7 mouse cellular contexts compared by ENCODE assay signal in the genomic region with DNA sequence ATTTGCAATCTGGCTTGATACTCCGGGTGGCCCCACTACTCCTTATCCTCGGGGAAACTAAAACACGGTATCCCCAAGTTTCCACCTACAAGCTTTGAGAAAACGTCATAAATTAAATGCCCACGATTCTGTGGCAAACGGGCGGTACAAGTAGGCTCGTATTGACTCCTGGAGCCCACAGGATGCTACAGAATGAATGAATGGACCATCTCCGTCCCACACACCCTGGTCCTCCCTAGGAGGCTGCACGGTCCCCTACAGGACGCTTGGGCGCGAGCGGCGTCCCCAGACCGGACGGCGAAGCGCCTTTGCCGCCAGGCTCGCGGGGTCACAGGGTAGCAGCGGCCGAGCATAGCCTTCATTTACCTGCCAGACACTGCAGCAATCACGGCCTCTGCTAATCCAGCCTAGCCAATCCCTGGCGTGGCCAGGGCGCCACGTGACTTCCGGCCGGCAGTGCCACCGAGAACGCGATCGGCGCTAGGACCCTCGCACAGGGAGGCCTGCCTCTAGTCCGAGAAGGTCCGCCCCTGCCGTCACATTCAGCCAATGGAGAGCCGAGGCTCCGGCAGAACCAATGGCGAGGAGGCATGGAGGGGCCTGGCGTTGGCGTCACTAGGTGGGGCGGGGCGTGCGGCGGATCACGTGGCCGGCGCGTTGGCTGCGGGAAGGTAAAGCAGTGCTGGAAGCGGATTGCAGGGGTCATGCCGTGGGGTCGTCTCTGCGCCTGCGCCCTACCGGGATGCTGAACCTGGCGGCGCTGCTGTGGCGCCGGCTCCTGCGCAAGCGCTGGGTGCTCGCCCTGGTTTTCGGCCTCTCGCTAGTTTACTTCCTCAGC. TPM values are rescaled to one million over a fixed set of nuclear protein-coding genes. Genes with fewer than 3 reads are reported as not detected.
DNase-seq lines count a peak whose midpoint lies in the region; ATAC-seq and TF ChIP-seq lines count a peak whose summit lies in the region.

A gene (minus strand): TSS at position 511 of the 838 bp plus-strand sequence.
A gene (plus strand): TSS at position 622 of the 838 bp plus-strand sequence.

- no peaks in the 10 kb centered on the region for H3K9me3 ChIP-seq in embryonic facial prominence, embryonic 10.5 days
- no peaks in the 10 kb centered on the region for H3K9me3 ChIP-seq in intestine, postnatal 0 days (ENCODE audit: control insufficient read depth)
- no peaks in the 10 kb centered on the region for H3K9me3 ChIP-seq in midbrain, embryonic 12.5 days

- H3K4me3 ChIP-seq in embryonic facial prominence, embryonic 10.5 days, result peak within 1 kb of the TSS; percentile 78
- peak within 1 kb of the TSS; percentile 74 for H3K4me3 ChIP-seq in intestine, postnatal 0 days (ENCODE audit: low read depth, low read length)
- peak within 1 kb of the TSS; percentile 63 for H3K4me3 ChIP-seq in midbrain, embryonic 12.5 days
- peak within 1 kb of the TSS; percentile 84 for H3K4me3 ChIP-seq in small intestine, adult 2 months (ENCODE audit: low read depth, low read length)

- peak; percentile 18; the same call in 1 of the 2 replicates for TF ChIP-seq CTCF in intestine, postnatal 0 days (IDR thresholded peaks at IDR 0.05; ENCODE audit: low read depth)
- no peak for TF ChIP-seq CTCF in small intestine, adult 2 months (IDR thresholded peaks at IDR 0.05; ENCODE audit: extremely low read depth, insufficient read length, insufficient replicate concordance, low read depth, low read length)

- H3K4me1 ChIP-seq in embryonic facial prominence, embryonic 10.5 days, result peaks cover 34% of the 10 kb centered on the region
- H3K4me1 ChIP-seq in intestine, postnatal 0 days (replicated peaks; ENCODE audit: control insufficient read depth, insufficient read depth, low read length), result 0 out of 2 replicates have a peak, but pooled peaks cover 6% of the 10 kb centered on the region
- H3K4me1 ChIP-seq in midbrain, embryonic 12.5 days, result peaks cover 23% of the 10 kb centered on the region
- H3K4me1 ChIP-seq in small intestine, adult 2 months (ENCODE audit: control insufficient read depth, insufficient read depth, insufficient read length, low read length), result peaks cover 2% of the 10 kb centered on the region

- peak within 1 kb of the TSS; percentile 90 for H3K27ac ChIP-seq in embryonic facial prominence, embryonic 10.5 days (replicated peaks)
- H3K27ac ChIP-seq in intestine, postnatal 0 days (ENCODE audit: low read depth, low read length), result 0 out of 2 replicates have a peak within 1 kb of the TSS, but pooled peaks have one; percentile 5
- H3K27ac ChIP-seq in midbrain, embryonic 12.5 days (replicated peaks), result peak within 1 kb of the TSS; percentile 79
- peak within 1 kb of the TSS; percentile 29; the same call in 1 of the 2 replicates for H3K27ac ChIP-seq in small intestine, adult 2 months (ENCODE audit: insufficient read depth, low read depth, low read length)

- intact Hi-C loops in left cerebral cortex, postnatal 4 days (cut with DNase I), result no loop called here

- H3K36me3 ChIP-seq in embryonic facial prominence, embryonic 10.5 days (replicated peaks), result peaks cover 46% of the 10 kb centered on the region
- H3K36me3 ChIP-seq in intestine, postnatal 0 days (ENCODE audit: control insufficient read depth, insufficient read depth), result peaks cover 10% of the 10 kb centered on the region; the same call in 1 of the 2 replicates
- peaks cover 39% of the 10 kb centered on the region for H3K36me3 ChIP-seq in midbrain, embryonic 12.5 days
- no peaks in the 10 kb centered on the region for H3K36me3 ChIP-seq in small intestine, adult 2 months (ENCODE audit: control insufficient read depth, insufficient read depth, low read length)

- peak within 1 kb of the TSS; percentile 76 for H3K9ac ChIP-seq in intestine, postnatal 0 days (ENCODE audit: low read depth, low read length)
- H3K9ac ChIP-seq in midbrain, embryonic 12.5 days (replicated peaks), result peak within 1 kb of the TSS; percentile 78

- ATAC-seq in intestine, postnatal 0 days, result peak; percentile 100
- peak; percentile 99 for ATAC-seq in midbrain, embryonic 12.5 days (ENCODE audit: low FRiP score, low read depth)

- no peaks in the 10 kb centered on the region for H3K27me3 ChIP-seq in embryonic facial prominence, embryonic 10.5 days (replicated peaks; ENCODE audit: low read depth, poor library complexity, severe bottlenecking)
- H3K27me3 ChIP-seq in intestine, postnatal 0 days (replicated peaks; ENCODE audit: control insufficient read depth, insufficient read depth, low read length), result no peaks in the 10 kb centered on the region
- H3K27me3 ChIP-seq in midbrain, embryonic 12.5 days, result no peaks in the 10 kb centered on the region
- H3K27me3 ChIP-seq in small intestine, adult 2 months (ENCODE audit: control insufficient read depth, insufficient read depth, low read length), result no peaks in the 10 kb centered on the region

- H3K4me2 ChIP-seq in intestine, postnatal 0 days (replicated peaks; ENCODE audit: low read depth), result peak within 1 kb of the TSS; percentile 88
- peak within 1 kb of the TSS; percentile 78 for H3K4me2 ChIP-seq in midbrain, embryonic 12.5 days (replicated peaks)

- no peak; the same call in 1 of the 2 replicates for TF ChIP-seq POLR2A in small intestine, adult 2 months (IDR thresholded peaks at IDR 0.05; ENCODE audit: low read depth, low read length)

- WGBS in embryonic facial prominence, embryonic 10.5 days, result under 1% methylated on average over 68 of the region's 68 CpGs
- under 1% methylated on average over 65 of the region's 68 CpGs for WGBS in intestine, postnatal 0 days
- WGBS in midbrain, embryonic 12.5 days, result under 1% methylated on average over 68 of the region's 68 CpGs
- WGBS in small intestine, adult 2 months, result under 1% methylated on average over 68 of the region's 68 CpGs

- peak; percentile 100 for DNase-seq in adrenal gland, postnatal 10 days
- DNase-seq in embryonic facial prominence, embryonic 10.5 days (ENCODE audit: low spot score), result peak; percentile 100
- DNase-seq in gonadal fat pad, adult 2 months (ENCODE audit: low read depth), result peak; percentile 67
- peak; percentile 100 for DNase-seq in left cerebral cortex, postnatal 4 days

RNA-seq across cellular contexts. Expression of the first gene that starts in this region (rescaled TPM):
- 1 to 10 TPM; 4.0 to 5.5 TPM for total RNA-seq in adrenal gland, postnatal 10 days (2021)
- polyA plus RNA-seq in embryonic facial prominence, embryonic 10.5 days (2016; fragmentation: Nextera tagmentation; extraction: Ambion mirVana), result 5.4 and 7.0 TPM in 2 replicates
- 16.4 and 19.6 TPM in 2 replicates for polyA plus RNA-seq in gonadal fat pad, adult 2 months (2012; rRNA removed)
- polyA plus RNA-seq in intestine, postnatal 0 days (2015; fragmentation: Nextera tagmentation; extraction: Ambion mirVana), result 0.42 and 0.44 TPM in 2 replicates
- total RNA-seq in left cerebral cortex, postnatal 4 days (2021), result 10 to 100 TPM; 77.0 to 91.2 TPM
- 8.7 and 10.3 TPM in 2 replicates for polyA plus RNA-seq in midbrain, embryonic 12.5 days (2016; fragmentation: Nextera tagmentation; extraction: Ambion mirVana)
- polyA plus RNA-seq in small intestine, adult 2 months (2012; rRNA removed), result 0.98 and 1.2 TPM in 2 replicates

RNA-seq across cellular contexts. Expression of the second gene that starts in this region (rescaled TPM):
- total RNA-seq in adrenal gland, postnatal 10 days (2021), result 1 to 10 TPM; 7.7 to 8.6 TPM
- 11.6 and 11.8 TPM in 2 replicates for polyA plus RNA-seq in embryonic facial prominence, embryonic 10.5 days (2016; fragmentation: Nextera tagmentation; extraction: Ambion mirVana)
- polyA plus RNA-seq in gonadal fat pad, adult 2 months (2012; rRNA removed), result 9.9 and 12.0 TPM in 2 replicates
- polyA plus RNA-seq in intestine, postnatal 0 days (2015; fragmentation: Nextera tagmentation; extraction: Ambion mirVana), result 4.6 and 5.2 TPM in 2 replicates
- 10 to 100 TPM; 22.8 to 23.8 TPM for total RNA-seq in left cerebral cortex, postnatal 4 days (2021)
- 12.6 and 12.8 TPM in 2 replicates for polyA plus RNA-seq in midbrain, embryonic 12.5 days (2016; fragmentation: Nextera tagmentation; extraction: Ambion mirVana)
- polyA plus RNA-seq in small intestine, adult 2 months (2012; rRNA removed), result 2.4 and 3.8 TPM in 2 replicates

Comparison
In these comparisons a context has a peak if more than half of its experiments do, and no peak if none do; other contexts are left out.
1. Peak in every context shown above with its lines: DNase-seq, ATAC-seq, H3K4me3 ChIP-seq and H3K27ac ChIP-seq.
2. RNA of the first gene that starts in this region (total RNA-seq): 77.0 to 91.2 TPM in left cerebral cortex, postnatal 4 days; 4.0 to 5.5 TPM in adrenal gland, postnatal 10 days; every median in the first group is over 10 times any median in the second.
3. H3K27ac ChIP-seq: peak in every context shown above with its lines; median percentile 90 in embryonic facial prominence, embryonic 10.5 days; 79 in midbrain, embryonic 12.5 days; 29 in small intestine, adult 2 months; 5 in intestine, postnatal 0 days.